Mouse (Mus musculus): ENCODE data around the gene Sbk3.
"Not testable (repeated sequence)": the region's sequence is repeated elsewhere in the genome, so short reads cannot be mapped to it uniquely, and the experiment has no call there.

Gene Sbk3

GRCm38 (mm10) chr7:4971068-4971467, at the start of gene Sbk3:
Gene Sbk3, minus strand, starts transcription at chr7:4971168.
- Histone ChIP-seq H3K4me1 (replicated peaks; ENCODE audit: low read depth, low read length) (no peaks in the 10 kb centered on the region), H3K9me3 (ENCODE audit: low read length) (no peaks in the 10 kb centered on the region), H3K4me3 (replicated peaks; ENCODE audit: low read length) (no peak within 1 kb of the TSS), H3K27me3 (ENCODE audit: insufficient read depth, low read length) (peaks cover 51% of the 10 kb centered on the region), H3K36me3 (ENCODE audit: insufficient read depth, low read length) (no peaks in the 10 kb centered on the region)
- no peak for TF ChIP-seq POU5F1 (IDR thresholded peaks at IDR 0.05; ENCODE audit: borderline replicate concordance, low read length)
- TF ChIP-seq CTCF (conservative IDR thresholded peaks at IDR 0.05; ENCODE audit: low read length): no peak
- TF ChIP-seq NANOG (IDR thresholded peaks at IDR 0.05; ENCODE audit: borderline replicate concordance, low read length): no peak

GRCm38 (mm10) chr7:5020685-5021084, 49.7 kb upstream of the Sbk3 start:
- Histone ChIP-seq H3K36me3 (ENCODE audit: insufficient read depth, low read length) (peaks cover 48% of the 10 kb centered on the region), H3K4me1 (replicated peaks; ENCODE audit: low read depth, low read length) (peaks cover 58% of the 10 kb centered on the region), H3K9me3 (ENCODE audit: low read length) (peaks cover 5% of the 10 kb centered on the region), H3K27me3 (ENCODE audit: insufficient read depth, low read length) (no peaks in the 10 kb centered on the region), H3K4me3 (replicated peaks; ENCODE audit: low read length) (peak overlapping the region; percentile 95)
- TF ChIP-seq NANOG (IDR thresholded peaks at IDR 0.05; ENCODE audit: borderline replicate concordance, low read length) (no peak), POU5F1 (IDR thresholded peaks at IDR 0.05; ENCODE audit: borderline replicate concordance, low read length) (no peak), CTCF (conservative IDR thresholded peaks at IDR 0.05; ENCODE audit: low read length) (no peak)

- TF ChIP-seq NANOG (IDR thresholded peaks at IDR 0.05; ENCODE audit: borderline replicate concordance, low read length) (no peak), CTCF (conservative IDR thresholded peaks at IDR 0.05; ENCODE audit: low read length) (no peak), POU5F1 (IDR thresholded peaks at IDR 0.05; ENCODE audit: borderline replicate concordance, low read length) (no peak)
- peaks cover 43% of the 10 kb centered on the region for H3K36me3 ChIP-seq (ENCODE audit: insufficient read depth, low read length)
- peak within 1 kb of the TSS; percentile 95 for H3K4me3 ChIP-seq (replicated peaks; ENCODE audit: low read length)
- H3K4me1 ChIP-seq (replicated peaks; ENCODE audit: low read depth, low read length): peaks cover 59% of the 10 kb centered on the region
- H3K27me3 ChIP-seq (ENCODE audit: insufficient read depth, low read length): no peaks in the 10 kb centered on the region
- peaks cover 5% of the 10 kb centered on the region for H3K9me3 ChIP-seq (ENCODE audit: low read length)
These were observed 49.2 kb upstream of the Sbk3 start, which contains the start of the genes Zfp865 and Ccdc106 for GRCm38 (mm10) chr7:5020000-5020681. Gene Zfp865, plus strand, starts transcription at chr7:5020376. Gene Ccdc106, plus strand, starts transcription at chr7:5020553.

DNA sequence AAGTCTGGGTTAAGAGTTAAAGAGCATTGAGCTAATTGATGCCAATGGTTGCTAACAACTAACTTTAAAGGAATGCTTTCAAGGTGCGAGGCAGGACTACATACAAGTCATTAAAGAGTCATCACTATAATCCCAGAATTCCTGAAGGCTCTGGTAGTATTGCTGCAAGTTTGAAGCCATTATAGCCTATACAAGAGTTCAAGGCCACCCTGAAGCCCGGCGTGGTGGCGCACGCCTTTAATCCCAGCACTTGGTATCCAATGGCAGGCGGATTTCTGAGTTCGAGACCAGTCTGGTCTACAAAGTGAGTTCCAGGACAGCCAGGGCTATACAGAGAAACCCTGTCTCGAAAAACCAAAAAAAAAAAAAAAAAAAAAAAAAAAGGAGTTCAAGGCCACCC, 48.6 kb upstream of the Sbk3 start:
- H3K9me3 ChIP-seq (ENCODE audit: low read length); H3K27me3 ChIP-seq (ENCODE audit: insufficient read depth, low read length): not testable (repeated sequence)
- Histone ChIP-seq H3K4me3 (replicated peaks; ENCODE audit: low read length) (peak overlapping the region; percentile 95), H3K36me3 (ENCODE audit: insufficient read depth, low read length) (peaks cover 37% of the 10 kb centered on the region), H3K4me1 (replicated peaks; ENCODE audit: low read depth, low read length) (peaks cover 57% of the 10 kb centered on the region)

GRCm38 (mm10) chr7:5017931-5018330, 47.0 kb upstream of the Sbk3 start:
- H3K36me3 ChIP-seq (ENCODE audit: insufficient read depth, low read length): peaks cover 21% of the 10 kb centered on the region
- peaks cover 56% of the 10 kb centered on the region for H3K4me1 ChIP-seq (replicated peaks; ENCODE audit: low read depth, low read length)
- TF ChIP-seq POU5F1 (IDR thresholded peaks at IDR 0.05; ENCODE audit: borderline replicate concordance, low read length): no peak
- no peak for TF ChIP-seq CTCF (conservative IDR thresholded peaks at IDR 0.05; ENCODE audit: low read length)
- no peak for TF ChIP-seq NANOG (IDR thresholded peaks at IDR 0.05; ENCODE audit: borderline replicate concordance, low read length)
- H3K9me3 ChIP-seq (ENCODE audit: low read length): peaks cover 5% of the 10 kb centered on the region
- H3K27me3 ChIP-seq (ENCODE audit: insufficient read depth, low read length): no peaks in the 10 kb centered on the region
- peak overlapping the region; percentile 69 for H3K4me3 ChIP-seq (replicated peaks; ENCODE audit: low read length)

DNA sequence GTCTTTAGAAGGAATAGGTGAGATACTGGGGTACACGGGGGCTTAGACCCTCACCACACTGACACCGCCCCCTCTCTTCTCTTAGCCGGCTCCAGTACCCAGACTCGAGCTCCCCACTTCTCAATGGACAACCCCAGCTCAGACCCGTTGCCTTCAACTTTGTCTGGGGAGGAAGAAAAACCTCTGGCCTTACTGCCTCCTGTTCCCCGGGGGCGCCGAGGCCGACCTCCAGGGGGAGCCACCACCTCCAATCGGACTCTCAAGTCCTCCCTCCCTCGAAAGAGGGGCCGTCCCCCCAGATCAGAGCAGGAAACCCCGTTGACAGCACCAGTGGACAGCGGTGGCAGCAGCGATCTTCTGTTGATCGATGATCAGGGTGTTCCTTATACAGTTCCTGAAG, 46.4 kb upstream of the Sbk3 start:
- peaks cover 5% of the 10 kb centered on the region for H3K9me3 ChIP-seq (ENCODE audit: low read length)

GRCm38 (mm10) chr7:5016920-5017319, 46.0 kb upstream of the Sbk3 start:
- peaks cover 19% of the 10 kb centered on the region for H3K36me3 ChIP-seq (ENCODE audit: insufficient read depth, low read length)
- H3K4me1 ChIP-seq (replicated peaks; ENCODE audit: low read depth, low read length): peaks cover 58% of the 10 kb centered on the region
- H3K9me3 ChIP-seq (ENCODE audit: low read length): peaks cover 5% of the 10 kb centered on the region
- TF ChIP-seq NANOG (IDR thresholded peaks at IDR 0.05; ENCODE audit: borderline replicate concordance, low read length): no peak
- no peak for TF ChIP-seq POU5F1 (IDR thresholded peaks at IDR 0.05; ENCODE audit: borderline replicate concordance, low read length)
- TF ChIP-seq CTCF (conservative IDR thresholded peaks at IDR 0.05; ENCODE audit: low read length): no peak
- no peak overlapping the region for H3K4me3 ChIP-seq (replicated peaks; ENCODE audit: low read length)
- H3K27me3 ChIP-seq (ENCODE audit: insufficient read depth, low read length): no peaks in the 10 kb centered on the region

More for the DNA sequence above, 46.4 kb upstream of the Sbk3 start:
- TF ChIP-seq CTCF (conservative IDR thresholded peaks at IDR 0.05; ENCODE audit: low read length) (peak; percentile 60), POU5F1 (IDR thresholded peaks at IDR 0.05; ENCODE audit: borderline replicate concordance, low read length) (no peak)
- Histone ChIP-seq H3K36me3 (ENCODE audit: insufficient read depth, low read length) (peaks cover 19% of the 10 kb centered on the region), H3K4me3 (replicated peaks; ENCODE audit: low read length) (peak overlapping the region; percentile 69), H3K4me1 (replicated peaks; ENCODE audit: low read depth, low read length) (peaks cover 58% of the 10 kb centered on the region), H3K27me3 (ENCODE audit: insufficient read depth, low read length) (no peaks in the 10 kb centered on the region)

GRCm38 (mm10) chr7:5016057-5016456, 45.1 kb upstream of the Sbk3 start:
- Histone ChIP-seq H3K9me3 (ENCODE audit: low read length) (peaks cover 5% of the 10 kb centered on the region), H3K36me3 (ENCODE audit: insufficient read depth, low read length) (peaks cover 20% of the 10 kb centered on the region), H3K4me1 (replicated peaks; ENCODE audit: low read depth, low read length) (peaks cover 58% of the 10 kb centered on the region), H3K27me3 (ENCODE audit: insufficient read depth, low read length) (no peaks in the 10 kb centered on the region), H3K4me3 (replicated peaks; ENCODE audit: low read length) (peak overlapping the region; percentile 88)
- TF ChIP-seq NANOG (IDR thresholded peaks at IDR 0.05; ENCODE audit: borderline replicate concordance, low read length) (no peak), CTCF (conservative IDR thresholded peaks at IDR 0.05; ENCODE audit: low read length) (no peak), POU5F1 (IDR thresholded peaks at IDR 0.05; ENCODE audit: borderline replicate concordance, low read length) (no peak)
